Mouse (Mus musculus) neural tube, embryonic 10.5 days (tissue): ENCODE results near the gene Clrn3.
"Not testable (repeated sequence)": the region's sequence is repeated elsewhere in the genome, so short reads cannot be mapped to it uniquely, and the experiment has no call there.

Source experiments
- DNase-seq: peaks from one replicate; pipeline ENCODE4 v3.0.0-alpha.2; 2017; ENCODE audit warnings: low spot score; ENCODE audit errors: extremely low spot score

Gene Clrn3

DNA sequence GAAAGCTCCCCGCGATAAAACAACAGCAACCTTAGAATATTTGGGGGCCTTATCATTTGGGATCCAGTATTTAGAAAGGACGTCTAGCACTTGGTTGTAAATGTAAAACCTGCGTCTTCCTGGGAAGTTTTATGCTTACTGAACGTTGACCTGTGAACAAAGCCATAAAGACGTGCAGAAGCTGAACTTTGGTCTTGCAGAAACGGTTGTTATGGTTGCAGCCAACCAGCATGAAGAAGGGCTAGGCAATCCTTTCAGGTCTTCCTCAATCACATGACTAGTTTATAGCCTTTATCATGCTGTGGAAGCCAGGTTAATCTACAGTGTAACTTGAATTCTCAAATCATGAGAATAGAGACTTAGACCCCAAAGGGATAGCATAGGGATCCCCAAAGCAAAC, at the start of gene Clrn3:
Clrn3 (minus strand) TSS at position 140 of the 400 bp plus-strand sequence.
- no peak for DNase-seq

DNA sequence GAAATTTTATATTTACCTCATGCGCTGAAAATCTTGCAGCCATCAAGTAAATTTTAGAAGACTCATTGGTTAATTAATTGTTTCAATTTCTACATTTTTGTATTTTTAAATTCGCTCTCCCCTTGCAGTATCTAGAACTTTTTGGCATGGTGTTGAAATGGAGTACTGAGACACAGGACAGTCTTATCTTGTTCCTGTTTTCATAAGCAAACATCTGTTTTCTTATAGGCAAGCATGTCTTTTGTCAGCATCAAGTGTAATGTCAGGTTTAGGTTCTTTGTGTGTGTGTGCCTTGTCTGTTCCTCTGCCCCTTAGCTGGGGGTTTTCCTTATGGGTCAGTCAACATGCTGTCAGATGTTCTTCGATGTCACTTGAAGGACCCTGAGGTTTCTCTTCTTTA, 47.9 kb upstream of the Clrn3 start:
- DNase-seq: no peak

DNA sequence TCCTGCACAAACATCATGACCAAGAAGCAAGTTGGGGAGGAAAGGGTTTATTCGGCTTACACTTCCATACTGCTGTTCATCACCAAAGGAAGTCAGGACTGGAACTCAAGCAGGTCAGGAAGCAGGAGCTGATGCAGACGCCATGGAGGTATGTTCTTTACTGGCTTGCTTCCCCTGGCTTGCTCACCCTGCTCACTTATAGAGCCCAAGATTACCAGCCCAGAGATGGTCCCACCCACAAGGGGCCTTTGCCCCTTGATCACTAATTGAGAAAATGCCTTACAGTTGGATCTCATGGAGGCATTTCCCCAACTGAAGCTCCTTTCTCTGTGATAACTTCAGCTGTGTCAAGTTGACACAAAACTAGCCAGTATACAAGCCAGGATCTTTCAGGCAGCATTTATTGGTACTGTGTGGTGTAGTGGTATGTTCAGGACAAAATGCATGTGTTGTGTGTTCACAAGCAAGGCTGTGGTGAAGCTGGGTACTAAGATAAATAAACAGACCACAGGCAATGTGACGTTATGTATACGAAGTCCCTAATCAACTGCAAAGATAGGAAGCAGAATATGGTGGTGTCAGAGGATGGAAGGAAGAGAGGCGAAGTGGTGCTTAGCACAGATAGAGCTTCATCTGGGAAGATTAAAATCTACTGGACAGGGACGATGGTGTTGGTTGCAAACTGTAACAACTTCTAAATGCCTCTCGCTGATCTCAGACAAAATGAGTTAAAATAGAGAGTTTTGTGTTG, 47.0 kb upstream of the Clrn3 start:
- DNase-seq: not testable (repeated sequence)

DNA sequence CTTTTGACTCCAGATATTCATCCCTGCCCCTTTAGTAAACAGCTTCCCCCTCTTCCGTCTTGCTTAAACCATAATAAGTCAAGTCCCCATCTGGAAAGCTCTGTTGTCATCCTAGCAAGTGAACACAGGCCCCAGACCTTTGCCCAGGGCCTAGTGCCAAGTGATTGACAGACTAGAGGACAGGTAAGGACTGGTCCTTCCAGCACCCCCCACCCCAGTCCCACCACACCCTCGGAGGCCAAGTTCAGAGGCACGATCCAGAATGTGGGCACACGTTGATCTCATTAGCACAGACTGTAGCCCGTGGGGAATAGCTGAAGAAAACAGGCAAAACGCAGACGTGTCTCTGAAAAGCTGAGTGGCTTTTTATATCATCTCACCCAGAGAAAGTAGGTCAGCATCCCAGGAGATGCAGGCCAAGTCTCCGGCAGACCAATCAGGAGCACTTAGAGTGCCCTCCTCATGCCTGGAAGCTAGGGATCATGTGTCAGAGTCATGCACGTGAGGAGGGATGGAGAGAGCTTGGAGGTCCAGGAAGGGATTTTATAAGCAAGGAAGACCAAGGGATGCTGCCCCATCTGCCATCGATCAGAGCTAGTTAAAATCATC, 43.6 kb upstream of the Clrn3 start:
- DNase-seq: no peak

DNA sequence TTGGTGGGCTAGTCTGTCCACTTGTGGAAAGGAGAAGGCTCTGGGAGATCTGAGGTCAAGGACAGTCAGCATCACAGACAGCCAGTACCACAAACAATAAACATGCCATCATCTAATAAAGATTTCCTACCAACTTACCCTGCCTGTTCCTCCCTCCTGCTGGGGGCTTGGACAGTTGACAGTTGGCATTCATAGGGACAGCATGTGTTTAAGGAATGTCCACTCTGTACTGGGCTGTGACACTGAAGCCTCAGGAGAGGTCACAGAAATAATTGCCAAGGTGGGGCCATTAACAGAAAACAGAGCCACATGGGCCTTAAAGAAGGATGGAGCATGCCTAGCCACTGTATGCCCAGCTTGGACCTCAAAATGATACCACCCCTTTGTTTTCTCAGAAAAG, 42.9 kb upstream of the Clrn3 start:
- no peak for DNase-seq

DNA sequence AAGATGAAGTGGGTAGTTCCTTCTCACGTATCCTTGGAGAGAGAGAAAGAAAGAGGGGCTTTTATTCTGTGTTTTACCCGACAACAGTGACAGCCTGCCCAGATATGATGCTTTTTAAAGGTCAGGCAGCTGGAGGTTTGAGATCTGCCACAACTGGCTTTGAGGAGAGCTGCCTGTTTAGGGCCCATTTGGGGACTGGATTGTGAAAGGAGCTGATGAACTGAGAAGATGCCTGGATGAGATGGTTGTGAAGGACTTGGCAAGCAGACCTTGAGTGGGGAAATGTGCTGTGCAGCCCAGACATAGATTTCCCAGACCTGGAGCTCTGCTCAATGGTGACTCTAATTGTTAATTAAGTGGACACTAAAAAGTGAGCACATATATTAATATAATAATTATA, 40.1 kb upstream of the Clrn3 start:
- no peak for DNase-seq

DNA sequence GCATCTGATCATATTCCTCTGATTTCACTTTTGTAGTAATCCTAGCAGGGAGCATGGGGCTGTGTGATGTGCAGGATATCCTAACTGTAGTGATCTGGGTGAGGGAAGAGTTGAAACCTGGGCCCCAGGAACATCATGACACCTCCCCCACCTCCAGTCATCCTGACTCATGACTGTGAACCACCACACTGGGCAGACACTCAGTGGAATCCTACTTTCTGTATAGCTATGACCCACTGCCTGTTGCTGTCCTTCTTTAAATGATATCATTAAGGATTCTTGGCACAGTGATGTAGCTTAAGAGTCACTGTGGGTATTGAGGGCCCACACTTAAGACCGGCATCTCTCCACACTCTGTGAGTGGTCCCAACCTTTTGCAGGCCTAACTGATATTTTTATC, 39.1 kb upstream of the Clrn3 start:
- DNase-seq: no peak

DNA sequence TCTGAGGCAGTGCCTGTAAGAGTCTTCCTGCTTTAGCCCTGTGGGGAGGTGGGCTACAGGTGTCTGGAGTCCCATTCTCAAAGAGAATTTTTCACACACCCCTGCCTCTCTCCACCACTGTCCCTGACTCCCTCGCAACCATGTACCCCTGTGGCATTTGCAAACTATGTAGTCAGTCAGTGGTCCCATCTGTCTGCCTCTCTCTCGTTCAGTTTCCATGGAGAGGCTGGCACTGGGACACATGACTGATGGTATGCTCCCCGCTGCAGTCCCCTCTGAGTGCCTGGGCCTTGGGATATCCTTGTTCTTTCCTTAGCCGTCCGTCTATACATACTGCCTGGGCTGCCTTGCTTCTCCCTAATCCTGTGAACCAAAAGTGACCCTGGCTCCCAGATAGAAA, 37.6 kb upstream of the Clrn3 start:
- DNase-seq: no peak

DNA sequence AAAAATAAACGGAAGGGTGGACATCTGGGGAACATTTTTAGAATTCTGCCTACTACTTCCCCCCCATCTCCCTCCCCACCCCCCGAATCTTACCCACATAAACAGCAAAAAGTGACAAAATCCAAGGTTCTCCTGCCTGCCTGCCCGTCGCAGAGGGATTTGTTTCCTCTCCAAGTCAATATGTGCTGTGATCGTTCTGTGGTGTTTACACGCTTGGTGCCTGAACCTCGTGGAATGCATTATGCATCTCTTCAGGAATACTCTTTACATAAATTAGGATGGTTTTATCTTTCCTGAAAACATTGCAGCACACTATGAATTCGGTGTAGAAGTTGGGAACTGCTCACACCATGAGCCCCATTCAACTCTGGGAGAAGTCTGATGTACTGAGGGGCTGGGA, 35.6 kb upstream of the Clrn3 start:
- DNase-seq: no peak

DNA sequence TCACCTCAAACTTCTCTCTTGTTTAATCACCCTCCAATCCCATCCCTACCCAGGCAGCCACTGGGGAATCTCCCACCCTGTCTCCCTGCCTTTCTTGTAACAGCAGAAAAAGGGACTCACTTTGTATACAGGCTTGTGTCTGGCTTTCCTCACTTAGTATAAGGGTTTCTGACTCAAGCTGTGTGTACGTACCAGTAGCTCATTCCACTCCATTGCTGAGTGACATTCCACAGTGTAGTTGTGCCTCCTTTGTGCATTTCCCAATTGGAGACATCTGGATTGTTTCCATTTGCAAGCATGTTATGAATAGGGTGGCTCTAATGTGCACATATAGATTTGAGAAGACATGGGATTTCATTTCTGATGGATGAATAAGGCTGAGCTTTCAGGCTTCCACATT, 31.8 kb upstream of the Clrn3 start:
- DNase-seq: no peak

DNA sequence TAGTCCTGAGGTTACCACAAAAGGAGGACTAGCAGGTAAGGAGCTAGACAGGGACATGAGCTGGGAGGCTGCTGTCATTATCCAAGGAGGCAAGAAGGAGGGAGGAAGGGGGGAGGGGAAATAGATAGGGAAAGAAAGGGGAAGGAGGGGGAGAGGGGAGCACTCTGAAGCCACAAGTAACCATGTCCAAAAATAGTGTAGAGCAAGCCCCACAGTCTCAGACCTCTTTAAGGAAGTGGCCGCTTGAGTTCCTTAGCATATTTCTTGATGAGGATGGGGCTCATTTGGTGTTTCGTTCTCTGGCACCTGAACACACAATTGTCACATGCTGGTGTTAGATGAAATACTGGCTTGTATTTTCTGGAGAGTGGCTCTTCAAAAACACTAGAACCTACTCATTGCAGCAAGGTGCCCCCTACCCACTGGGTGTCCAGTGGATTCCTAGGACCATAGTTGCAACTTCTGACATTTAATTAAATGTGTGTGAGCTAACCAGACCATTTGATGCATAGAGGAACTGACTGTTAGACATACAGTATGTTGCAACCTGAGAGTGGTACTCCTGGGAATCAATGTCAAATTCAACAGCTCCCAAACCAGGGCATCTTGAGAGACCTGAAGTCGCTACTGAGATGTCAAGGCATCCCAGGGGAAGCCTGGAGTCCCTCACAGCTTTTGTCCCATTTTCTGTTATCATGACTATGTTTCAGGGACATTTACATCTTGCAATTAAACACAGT, 28.4 kb upstream of the Clrn3 start:
- no peak for DNase-seq

DNA sequence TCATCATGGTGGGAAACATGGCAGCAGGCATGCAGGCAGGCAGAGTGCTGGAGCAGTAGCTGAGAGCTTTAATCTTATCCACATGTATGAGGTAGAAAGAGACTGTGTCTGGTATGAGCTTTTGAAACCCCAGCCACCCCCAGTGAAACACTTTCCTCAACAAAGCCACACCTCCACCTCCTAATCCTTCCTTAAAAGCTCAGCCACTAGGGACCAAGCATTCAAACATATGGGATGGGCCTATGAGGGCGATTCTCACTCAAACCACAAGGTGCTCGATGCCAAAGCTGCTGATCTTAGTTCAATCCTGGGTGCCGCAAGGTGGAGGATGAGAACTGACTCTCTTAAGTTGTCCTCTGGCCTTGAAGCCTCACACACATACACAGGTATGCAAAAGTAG, 25.1 kb upstream of the Clrn3 start:
- no peak for DNase-seq

DNA sequence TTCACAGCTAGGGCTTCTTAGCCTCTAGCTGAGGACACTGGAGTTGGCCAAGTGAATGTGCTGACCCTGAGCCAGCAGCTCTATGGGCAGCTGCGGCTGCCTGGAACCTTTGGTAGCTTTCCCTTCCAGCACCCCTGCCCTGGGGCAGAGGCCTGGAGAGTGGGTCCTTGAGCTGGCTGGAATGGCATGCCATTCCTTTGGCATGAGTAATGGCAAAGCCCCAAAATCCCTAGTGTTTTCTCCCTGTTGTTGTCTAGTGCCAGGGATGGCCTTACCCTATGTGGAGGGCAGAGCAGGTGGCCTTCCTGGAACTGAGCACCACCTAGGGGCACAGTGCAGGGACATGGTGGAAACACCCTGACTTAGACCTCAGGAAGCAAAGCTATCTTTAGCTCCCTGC, 23.1 kb upstream of the Clrn3 start:
- DNase-seq: no peak

DNA sequence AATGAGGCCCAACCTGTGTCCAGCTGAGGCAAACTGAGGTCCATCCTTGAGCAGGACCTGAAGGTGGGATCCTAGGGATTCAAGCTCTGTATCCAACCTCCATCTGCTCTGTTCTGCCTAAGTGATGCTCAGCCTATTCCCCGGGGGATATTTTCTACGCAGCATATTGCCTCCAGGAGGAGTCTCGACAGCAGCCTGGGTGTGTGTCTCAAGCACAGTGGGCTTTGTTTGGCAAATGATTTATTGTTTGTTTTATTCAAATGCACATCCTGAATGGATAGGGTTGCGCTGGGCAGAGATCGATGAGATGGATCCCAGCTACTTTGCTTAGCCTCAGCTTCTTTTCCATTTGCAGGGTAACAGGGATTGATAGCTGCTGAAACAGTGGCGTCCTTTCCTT, 20.0 kb upstream of the Clrn3 start:
- DNase-seq: no peak

DNA sequence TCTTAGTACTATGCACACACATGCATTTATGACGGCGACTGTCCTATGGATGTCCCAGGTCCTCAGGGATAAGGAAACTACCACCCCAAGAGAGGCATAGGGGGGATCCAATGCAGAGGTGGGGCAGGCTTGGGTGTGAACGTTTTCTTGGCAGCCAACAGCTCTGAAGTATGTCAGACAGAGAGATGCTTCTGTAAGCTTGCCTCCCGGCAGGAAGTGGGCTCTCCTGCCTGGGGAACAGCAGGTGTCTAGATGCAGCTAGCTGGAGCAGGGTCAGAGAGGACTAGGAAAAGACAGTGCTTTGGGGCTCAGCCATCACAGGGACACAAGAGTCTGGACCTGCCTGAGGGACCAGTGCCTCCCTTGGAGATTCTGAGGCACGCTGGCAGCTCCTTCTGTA, 18.1 kb upstream of the Clrn3 start:
- DNase-seq: no peak

DNA sequence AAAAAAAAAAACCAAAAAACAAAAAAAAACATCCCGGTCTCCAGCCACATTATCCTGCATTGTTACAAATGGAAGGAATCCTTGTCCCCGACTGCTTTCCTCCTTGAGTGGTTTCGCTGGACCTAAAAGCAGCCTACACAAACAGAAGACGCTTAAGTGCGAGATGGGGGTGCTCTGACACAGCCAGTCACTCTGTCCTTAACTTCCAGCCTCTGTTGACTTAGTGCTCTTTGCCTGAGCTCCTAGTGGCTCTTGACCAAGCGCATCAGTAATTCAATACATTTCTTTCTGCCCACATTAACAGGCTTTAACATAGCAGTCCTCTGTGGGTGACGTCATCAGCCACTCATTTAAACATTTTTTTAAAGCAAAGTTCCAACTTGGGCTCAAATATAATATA, 17.5 kb upstream of the Clrn3 start:
- DNase-seq: no peak

DNA sequence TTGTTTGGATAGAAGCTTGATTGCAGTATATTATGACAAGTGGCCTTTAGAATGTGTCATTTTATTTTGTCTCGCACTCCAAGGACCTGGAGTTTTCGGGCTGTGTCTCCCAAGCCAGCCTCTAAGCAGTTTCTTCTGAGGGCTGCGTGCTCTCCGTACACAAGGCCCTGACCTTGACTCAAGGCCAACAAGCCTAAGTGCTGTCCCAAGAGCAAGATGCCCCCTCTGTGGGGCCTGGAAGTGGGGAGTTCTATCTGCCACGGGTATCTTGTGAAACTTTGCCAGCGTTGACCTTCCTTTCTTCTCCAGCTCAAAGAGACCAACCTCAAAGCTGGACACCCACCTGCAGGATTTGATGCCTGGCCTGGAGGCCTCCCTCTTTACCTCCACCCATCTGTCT, 15.9 kb upstream of the Clrn3 start:
- DNase-seq: no peak

DNA sequence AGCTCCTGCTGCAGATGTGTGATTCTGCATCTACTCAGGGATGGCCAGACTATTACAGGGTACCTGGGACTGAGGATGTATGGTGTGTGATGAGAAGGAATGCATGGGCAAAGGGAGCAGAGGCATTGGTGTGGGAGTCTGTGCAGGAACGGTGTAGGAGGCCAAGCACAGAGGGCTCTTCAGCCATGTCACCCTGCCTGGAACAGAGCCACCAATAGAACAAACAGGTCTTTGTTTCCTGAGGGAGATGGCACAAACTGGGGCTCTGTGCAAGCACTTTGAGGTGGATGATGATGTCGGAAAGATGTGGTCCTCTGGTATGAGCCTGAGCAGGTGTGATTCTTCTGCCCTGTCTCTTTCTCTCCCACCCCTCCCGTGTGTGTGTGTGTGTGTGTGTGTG, 14.6 kb upstream of the Clrn3 start:
- DNase-seq: no peak

DNA sequence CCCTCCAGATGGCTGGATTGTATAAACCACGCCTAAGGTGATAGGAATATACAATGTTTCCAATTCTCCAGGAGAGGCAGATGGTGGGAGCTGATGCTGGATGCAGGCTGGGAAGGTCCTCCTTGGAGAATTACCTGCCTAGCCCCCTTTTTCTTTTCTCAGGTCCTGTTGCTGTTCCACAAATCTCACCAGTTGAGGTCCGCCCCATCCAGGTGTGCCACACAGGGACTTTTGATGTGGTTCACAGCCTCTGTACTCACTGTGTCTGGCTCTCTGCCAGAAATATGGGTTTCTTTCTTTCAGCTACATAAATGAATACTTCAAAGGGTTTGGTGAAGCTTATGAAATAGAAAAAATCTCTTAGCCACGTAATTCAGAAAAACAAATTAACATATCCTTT, 13.8 kb upstream of the Clrn3 start:
- no peak for DNase-seq

DNA sequence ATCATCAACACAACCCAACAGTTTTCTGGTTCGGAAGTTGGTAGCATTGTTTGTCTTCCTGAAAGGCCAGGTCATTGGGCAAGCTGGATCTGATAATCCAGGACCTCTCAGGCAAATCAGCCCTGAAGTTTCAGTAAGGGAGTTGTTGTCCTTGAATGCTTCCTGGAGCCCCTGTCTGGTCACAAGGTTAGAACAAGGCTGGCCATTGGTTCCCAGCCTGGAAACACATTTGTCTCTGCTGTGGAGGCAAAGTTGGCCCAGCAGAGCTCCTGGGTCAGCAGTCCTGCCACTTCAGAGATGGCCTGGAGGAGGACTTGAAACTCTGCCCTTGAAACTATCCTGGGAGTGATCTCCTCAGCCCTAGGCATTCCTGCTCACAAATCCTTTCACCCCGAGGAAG, 11.0 kb upstream of the Clrn3 start:
- DNase-seq: no peak

DNA sequence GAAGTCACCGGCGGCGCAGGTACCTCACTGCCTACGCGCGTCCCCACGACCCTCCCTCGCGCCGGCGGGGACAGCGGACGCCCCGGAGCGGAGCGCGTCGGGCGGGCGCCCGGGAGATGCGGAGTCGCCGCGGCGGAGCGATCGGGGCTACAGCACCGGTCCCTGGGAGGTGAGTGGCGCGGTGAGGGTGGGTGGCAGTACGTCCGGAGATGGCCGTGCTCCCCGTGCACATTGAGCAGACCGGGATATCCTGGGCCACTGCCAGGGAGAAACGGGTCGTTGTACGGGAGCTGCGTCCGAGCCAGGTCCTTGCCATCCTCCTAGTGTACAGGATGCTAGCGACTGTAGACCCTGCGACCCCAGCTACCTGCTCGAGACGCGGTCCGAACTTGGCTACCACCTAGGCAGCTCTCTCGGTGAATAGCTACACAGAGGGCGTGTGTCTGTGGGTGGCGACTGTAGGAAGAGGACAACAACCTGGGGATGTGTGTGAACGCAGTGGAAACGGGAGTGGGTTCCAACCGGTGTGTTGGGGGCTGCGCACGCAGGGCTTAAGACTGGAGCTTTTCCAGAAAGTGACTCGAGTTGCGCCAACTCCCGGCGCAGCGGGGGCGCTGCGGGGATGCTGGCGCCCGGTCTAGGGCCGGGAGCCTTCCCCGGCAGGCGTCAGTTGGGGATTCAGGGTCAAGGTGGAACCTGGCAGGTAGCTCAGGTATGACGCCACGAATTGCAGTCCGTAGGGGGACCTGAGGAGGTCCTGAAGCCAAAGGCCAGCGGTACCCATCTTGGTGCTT, 9.7 kb upstream of the Clrn3 start:
- DNase-seq: peak; percentile 47

DNA sequence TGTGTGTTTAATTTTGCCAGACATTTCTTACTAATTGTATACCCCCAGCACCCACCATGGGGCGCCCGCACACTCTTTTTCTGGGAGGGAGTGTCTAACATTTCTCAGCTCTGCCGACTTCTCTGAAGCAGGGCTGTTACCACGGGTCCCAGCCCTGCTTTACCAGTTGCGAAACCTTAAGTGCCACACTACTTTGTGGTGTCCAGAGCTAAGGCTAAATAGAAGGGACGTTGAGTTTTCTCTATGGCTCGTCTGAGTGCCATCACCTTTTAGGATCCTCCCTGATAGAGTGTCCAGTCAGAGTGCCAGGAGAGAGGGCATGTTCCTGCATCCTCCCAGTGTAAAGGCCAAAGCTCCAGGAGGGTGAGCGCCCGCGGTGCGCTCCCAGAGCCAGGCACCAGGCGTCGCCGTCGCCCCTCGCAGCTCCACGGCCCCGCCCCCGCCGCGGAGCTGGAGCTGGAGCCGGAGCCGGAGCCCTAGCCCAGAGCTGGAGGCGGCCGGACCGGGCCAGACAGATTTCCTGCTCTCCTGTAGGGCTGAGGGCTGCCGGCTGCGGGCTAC, 9.0 kb upstream of the Clrn3 start, which contains the start of gene Ptpre:
Ptpre (plus strand) TSS at position 141 of the 561 bp plus-strand sequence.
- peak; percentile 81 for DNase-seq
